Mouse (Mus musculus) heart, postnatal 36 days (tissue): Measurements from ENCODE around the gene Esyt3. TPM values are rescaled to one million over a fixed set of nuclear protein-coding genes. Genes with fewer than 3 reads are reported as not detected.

ENCODE experiments used
- DNase-seq, 2 experiments: peaks; one replicate each; pipeline ENCODE4 v3.0.0; 2021 to 2022
- intact Hi-C: fragments of 180-260 bp; cut with DNase I; formaldehyde crosslinking; loops from one replicate; pipeline ENCODE4 v1.15.1; 2025
- total RNA-seq, 2 experiments: library from RNA; stranded (reverse); gene quantifications; 2 replicates each; pipeline ENCODE4 v1.2.3; 2021

Gene Esyt3
- total RNA-seq, 2 experiments from 2014 or later, result 0.30 to 0.69 TPM

DNA sequence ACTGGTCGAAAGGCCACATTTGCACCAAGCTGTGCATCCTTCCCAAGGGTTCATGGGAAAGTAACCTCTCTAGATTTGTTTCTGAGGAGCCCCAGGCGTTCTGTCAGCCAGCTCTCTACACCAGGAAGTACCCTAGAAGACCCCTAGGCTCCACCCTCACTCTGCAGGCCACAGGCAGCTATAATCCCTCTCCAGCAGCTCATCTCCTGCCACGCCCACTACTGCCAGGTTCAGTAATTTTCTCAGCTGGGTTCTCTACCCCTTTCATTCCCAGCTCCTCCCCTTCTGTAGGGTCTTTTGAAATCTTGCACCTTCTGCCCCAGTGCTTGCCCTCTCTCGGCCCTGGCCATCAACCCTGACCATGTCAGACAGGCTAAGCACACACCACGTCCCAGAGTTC lies 2.4 kb downstream of the Esyt3 start:
- intact Hi-C loops, result no loop called here
- no peak for DNase-seq

- intact Hi-C loops, result no loop called here
- no peak for DNase-seq
Observed at GRCm38 (mm10) chr9:99354796-99355195, 3.6 kb downstream of the Esyt3 start.

DNA sequence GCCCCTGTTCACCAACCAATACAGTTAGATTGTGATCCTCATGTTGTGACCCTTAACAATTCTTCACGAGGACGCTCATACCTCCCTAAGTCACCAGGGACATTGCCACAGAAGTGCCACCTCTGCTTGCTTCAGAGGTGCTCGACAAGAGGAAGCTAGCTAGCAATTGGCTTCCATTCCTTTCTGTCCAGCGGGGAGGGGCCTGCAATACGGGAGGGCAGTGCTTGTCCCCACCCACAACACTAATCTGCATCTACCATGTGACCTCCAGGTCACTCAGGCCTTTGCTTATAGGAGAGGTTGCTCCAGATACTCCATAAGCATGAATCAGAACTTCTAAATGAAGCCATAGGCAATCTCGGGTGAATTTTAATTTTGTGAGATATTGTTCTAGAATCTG lies 5.0 kb downstream of the Esyt3 start:
- intact Hi-C loops, result no loop called here
- DNase-seq, result no peak

DNA sequence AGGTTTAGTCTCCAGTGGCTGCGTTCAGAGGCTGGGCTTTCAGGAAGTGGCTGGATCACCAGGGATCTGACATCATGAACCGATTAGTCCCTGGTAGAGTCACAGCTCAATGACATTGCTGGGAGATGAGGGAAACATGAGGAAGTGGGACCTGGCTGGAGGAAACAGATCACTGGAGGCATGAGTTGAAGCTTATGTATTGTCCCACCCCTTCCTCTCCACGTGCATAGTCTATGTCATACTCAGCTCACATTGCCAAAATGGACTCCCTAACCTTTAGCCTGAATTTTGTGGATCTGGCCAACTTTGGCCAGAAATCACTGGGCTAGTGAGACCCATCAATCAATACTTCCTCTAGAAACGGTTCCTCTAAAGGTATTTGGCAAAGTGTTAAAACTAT lies 5.4 kb downstream of the Esyt3 start:
- no peak for DNase-seq
- intact Hi-C loops, result no loop called here

DNA sequence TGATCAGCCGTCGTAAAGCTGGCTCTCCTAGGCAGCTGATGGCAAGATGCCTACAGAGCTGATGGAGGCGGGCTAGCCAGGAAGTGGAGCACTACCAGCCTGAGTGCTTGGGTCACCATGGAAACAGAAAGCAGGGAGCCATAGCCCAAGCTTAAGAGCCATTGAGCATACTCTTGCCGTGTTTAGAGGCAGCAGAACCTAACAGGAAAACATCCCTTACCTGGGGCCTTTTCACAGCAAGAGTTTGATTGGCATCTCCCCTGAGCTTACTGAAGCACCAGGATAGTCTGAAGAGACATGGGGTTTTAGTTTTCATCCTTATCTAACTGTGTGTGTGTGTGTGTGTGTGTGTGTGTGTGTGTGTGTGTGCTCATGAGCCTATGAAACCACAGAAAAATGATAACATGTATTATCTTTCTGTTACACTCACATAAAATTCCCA lies 13.0 kb downstream of the Esyt3 start:
- DNase-seq, result no peak
- intact Hi-C loops, result no loop called here

GRCm38 (mm10) chr9:99341600-99341999 lies 16.8 kb downstream of the Esyt3 start:
- DNase-seq, result no peak
- intact Hi-C loops, result no loop called here

GRCm38 (mm10) chr9:99340126-99340525 lies 18.2 kb downstream of the Esyt3 start:
- no peak for DNase-seq
- intact Hi-C loops, result no loop called here

DNA sequence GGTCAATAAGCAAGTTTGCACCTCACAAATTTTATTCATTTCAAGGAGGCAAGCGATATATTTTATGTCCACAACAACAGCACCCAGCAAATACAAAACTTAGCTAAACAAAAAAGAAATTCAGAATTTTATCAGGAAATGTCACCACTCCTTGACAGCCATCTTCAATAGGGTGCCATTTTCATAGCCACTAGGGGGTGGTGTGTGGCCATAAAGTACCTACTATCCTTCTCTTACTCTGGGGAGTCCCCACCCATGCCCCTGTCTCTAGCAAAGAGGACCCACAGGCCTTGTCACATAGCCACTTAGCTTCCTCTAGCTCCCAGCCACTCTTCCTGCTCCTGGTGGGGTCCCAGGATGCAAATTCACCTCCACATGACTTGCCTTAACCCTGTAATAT lies 19.2 kb downstream of the Esyt3 start:
- intact Hi-C loops, result no loop called here

DNA sequence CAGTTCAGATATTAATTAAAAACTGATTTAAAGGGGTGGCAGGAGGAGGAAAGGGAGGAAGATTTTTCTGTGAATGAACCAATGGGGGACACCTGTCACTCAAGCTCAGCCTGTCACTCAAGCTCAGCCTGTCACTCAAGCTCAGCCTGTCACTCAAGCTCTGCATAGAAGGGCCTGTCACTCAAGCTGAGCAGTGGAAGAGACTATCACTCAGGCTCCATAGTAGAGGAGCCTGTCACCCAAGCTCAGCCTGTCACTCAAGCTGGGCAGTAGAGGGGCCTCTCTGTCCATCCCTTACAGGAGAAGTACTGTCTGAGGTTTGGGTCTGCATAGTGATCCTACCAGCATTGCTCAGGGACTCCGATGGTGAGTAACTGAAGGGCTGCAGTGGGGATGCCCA lies 20.1 kb downstream of the Esyt3 start:
- DNase-seq, result no peak
- intact Hi-C loops, result no loop called here

More for the DNA sequence above, 19.2 kb downstream of the Esyt3 start:
- no peak for DNase-seq

DNA sequence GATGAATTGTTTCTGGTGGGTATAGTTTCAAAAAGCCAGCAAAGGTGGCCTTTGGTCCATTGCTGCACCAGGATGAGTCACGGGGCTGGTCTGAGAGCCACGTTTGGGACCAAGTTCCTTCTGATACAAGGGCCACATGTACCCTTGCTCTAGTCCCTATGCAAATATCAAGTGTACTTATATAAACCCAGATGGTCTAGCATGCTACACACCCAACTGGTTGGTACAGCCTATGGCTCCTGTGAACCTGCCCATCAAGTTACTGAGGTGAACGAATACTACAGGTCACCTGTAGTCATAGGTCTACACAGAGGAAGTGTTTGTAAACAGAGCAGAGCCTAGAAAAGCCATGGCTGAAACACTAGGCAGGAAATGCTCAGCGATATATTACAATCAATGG lies 21.8 kb downstream of the Esyt3 start:
- no peak for DNase-seq
- intact Hi-C loops, result no loop called here

- DNase-seq, result no peak
- intact Hi-C loops, result no loop called here
Observed at GRCm38 (mm10) chr9:99326881-99327280, 31.5 kb downstream of the Esyt3 start.

DNA sequence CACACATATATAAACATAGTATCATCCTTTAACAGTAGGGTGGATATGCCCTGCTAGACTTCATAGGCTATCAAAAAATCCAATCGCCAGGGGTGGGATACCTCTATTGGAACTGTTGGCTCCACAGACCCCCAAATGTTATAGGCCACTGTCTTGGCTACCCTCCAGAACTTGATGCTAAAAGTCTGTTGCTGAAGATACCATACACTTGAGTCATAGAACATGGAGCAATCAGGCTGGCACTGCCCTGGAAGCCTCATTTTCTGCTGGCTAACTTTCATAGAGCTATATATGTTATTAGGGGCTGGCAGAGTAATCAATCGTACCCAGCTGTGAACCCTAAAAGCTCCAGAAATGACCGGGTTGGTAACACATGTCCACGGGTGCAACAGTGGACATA lies 32.4 kb downstream of the Esyt3 start:
- no peak for DNase-seq
- intact Hi-C loops, result no loop called here

GRCm38 (mm10) chr9:99325208-99325929 lies 33.0 kb downstream of the Esyt3 start:
- DNase-seq, result no peak
- intact Hi-C loops, result no loop called here

DNA sequence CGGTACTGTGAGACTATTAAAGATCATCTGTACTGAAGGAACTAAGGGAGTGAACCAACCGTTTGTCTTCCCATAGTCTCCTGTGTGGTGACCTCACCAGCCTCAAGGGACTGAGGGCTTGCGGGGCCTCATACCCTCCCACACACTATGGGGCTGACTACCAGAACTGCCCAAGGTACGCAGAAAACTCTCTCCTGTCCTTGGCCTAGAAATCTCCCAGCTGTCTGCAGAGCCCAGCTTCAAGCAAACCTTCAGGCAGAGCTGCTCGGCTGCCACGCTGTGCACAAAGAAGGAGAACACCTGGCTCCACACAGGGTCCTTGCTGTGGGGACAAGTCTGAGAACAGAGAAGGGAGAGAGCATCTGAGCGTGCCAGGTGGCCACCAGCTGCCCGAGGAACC lies 38.4 kb downstream of the Esyt3 start:
- intact Hi-C loops, result no loop called here
- DNase-seq, result no peak

DNA sequence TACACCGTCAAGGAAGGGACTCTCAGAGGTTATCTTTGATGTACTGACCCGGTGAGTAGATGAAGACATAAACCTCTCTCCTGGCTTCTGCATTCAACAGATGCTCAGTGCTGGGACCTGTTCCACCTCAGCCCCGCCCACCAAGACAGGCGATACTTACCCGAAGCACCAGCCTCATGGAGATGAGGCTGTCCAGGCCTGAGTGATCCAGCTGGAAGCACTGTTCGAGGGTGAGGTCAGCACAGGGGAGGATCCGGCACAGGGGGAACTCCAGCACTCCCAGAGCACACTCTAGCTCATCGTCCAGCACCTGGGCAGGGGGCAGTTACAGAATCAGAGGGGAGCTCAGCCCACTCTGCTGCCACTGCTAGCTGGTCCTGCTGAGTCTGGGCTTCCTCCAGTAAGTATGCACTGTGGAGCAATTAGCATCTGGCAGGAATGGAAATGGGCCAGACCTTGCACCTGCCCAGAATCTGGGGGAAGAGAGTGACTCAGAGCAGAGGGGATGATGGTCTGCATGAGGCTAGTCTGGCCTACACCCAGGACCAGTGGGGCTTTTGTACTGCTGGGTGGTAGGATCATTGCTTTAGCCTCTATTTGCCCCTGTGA lies 38.9 kb downstream of the Esyt3 start:
- intact Hi-C loops, result no loop called here
- no peak for DNase-seq

DNA sequence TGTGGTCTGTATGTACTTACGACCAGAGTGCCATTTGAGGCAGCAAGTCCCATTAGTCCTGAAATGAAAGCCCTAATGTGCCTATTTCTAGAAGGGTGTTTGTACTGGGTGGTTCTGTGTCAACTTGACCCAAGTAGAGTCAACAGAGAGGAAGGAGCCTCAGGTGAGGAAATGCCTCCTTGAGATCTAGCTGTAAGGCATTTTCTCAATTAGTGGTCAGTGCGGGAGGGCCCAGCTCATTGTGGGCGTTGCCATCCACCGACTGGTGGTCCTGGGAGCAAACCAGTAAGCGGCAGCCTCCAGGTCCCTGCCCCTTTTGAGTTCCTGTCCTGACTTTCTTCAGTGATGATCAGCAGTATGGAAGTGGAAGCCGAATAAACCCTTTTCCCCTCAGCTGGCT lies 52.1 kb downstream of the Esyt3 start:
- intact Hi-C loops, result no loop called here

GRCm38 (mm10) chr9:99304296-99304695 lies 54.1 kb downstream of the Esyt3 start:
- intact Hi-C loops, result no loop called here
- no peak for DNase-seq

More for the DNA sequence above, 52.1 kb downstream of the Esyt3 start:
- DNase-seq, result no peak

Other genes starting within 250 kb of the Esyt3 start
- gene Pik3cb, start 217.9 kb downstream of the Esyt3 start, total RNA-seq, result 10 to 100 TPM; 10.8 to 11.6 TPM
- gene Faiml, start 121.3 kb downstream of the Esyt3 start, total RNA-seq, result not detected
- gene Cep70, start 115.2 kb downstream of the Esyt3 start, total RNA-seq, result 1 to 10 TPM; 6.4 to 7.7 TPM
- gene Mras, start 78.8 kb upstream of the Esyt3 start, total RNA-seq, result 1 to 10 TPM; 5.2 to 6.5 TPM
- gene Nme9, start 92.9 kb upstream of the Esyt3 start, total RNA-seq, result not detected
- 10 to 100 TPM; 18.9 to 19.4 TPM for gene Armc8, start 210.3 kb upstream of the Esyt3 start, total RNA-seq
- 1 to 10 TPM; 4.9 to 5.3 TPM for gene Dbr1, start 217.2 kb upstream of the Esyt3 start, total RNA-seq